ENCODE assay signal across 12 mouse cellular contexts in the genomic region with DNA sequence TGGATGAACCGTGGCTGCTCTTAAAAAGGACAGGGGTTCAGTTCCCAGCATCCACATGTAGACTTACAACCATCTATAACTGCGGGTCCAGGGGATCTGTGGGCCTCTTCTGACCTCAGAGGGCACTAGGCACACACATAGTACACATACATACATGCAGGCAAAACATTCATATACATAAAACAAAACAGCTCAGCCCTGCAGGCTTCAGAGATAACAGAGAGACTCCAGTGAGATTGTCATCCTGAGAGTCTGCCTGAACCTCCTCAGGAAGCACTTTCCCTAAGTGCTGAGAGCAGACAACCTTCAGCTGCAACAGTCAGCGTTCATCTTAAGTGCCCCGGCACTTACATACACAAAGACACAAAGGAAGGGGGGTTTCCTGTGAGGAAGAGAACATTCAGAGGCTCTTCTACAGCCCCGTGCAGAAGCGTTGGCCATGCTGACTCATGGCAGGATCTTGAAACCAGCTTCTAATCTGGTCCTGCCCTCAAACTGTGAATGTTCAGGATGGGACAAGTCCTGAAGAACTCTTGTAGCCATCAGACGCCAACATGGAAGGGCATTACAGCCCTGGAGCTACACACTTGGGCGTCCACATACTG. TPM values are rescaled to one million over a fixed set of nuclear protein-coding genes. Genes with fewer than 3 reads are reported as not detected.
DNase-seq lines count a peak whose midpoint lies in the region; ATAC-seq and TF ChIP-seq lines count a peak whose summit lies in the region.
"Had no signal": no experiment of that assay in that cellular context is flagged by ENCODE, and none has a peak within 500 bp of the region (broad histone marks: within the 10 kb centered on the region; RNA-seq: fewer than 3 reads in every experiment).

No protein-coding gene starts in this region.

- no peaks in the 10 kb centered on the region for H3K27me3 ChIP-seq in heart, embryonic 10.5 days (ENCODE audit: insufficient read depth, poor library complexity, severe bottlenecking)
- no peaks in the 10 kb centered on the region; the same call in 1 of the 2 replicates for H3K27me3 ChIP-seq in cerebellum, adult 2 months (ENCODE audit: control insufficient read depth, insufficient read depth, low read length)
- H3K27me3 ChIP-seq: embryonic facial prominence, embryonic 13.5 days had no signal

- 0 out of 2 replicates have a peak overlapping the region, but pooled peaks have one; percentile 36 for H3K27ac ChIP-seq in heart, embryonic 10.5 days
- no peak overlapping the region for H3K27ac ChIP-seq in cerebellum, adult 2 months (ENCODE audit: insufficient read depth, low read length)
- H3K27ac ChIP-seq: embryonic facial prominence, embryonic 13.5 days had no signal

- H3K36me3 ChIP-seq in heart, embryonic 10.5 days, result no peaks in the 10 kb centered on the region
- H3K36me3 ChIP-seq: embryonic facial prominence, embryonic 13.5 days had no signal

- no peak for TF ChIP-seq POLR2A in cerebellum, adult 2 months (IDR thresholded peaks at IDR 0.05; ENCODE audit: borderline replicate concordance, insufficient read depth, low read length)

- no peak for DNase-seq in heart, embryonic 10.5 days (ENCODE audit: low spot score)
- no peak for DNase-seq in heart, postnatal 14 days
- DNase-seq in 416B (ENCODE audit: low read depth) (peak; percentile 86), adipocyte (ENCODE audit: low spot score) (no peak)
- no peak for DNase-seq in cerebellum, adult 2 months
- DNase-seq in adrenal gland, postnatal 10 days, result no peak

- peaks cover 15% of the 10 kb centered on the region for H3K4me1 ChIP-seq in heart, embryonic 10.5 days
- no peaks in the 10 kb centered on the region for H3K4me1 ChIP-seq in cerebellum, adult 2 months (ENCODE audit: control insufficient read depth, insufficient read depth, low read length)

- no peaks in the 10 kb centered on the region for H3K9me3 ChIP-seq in heart, embryonic 10.5 days
- H3K9me3 ChIP-seq: embryonic facial prominence, embryonic 13.5 days had no signal

- intact Hi-C loops in heart, postnatal 14 days (cut with DNase I), result no loop called here

- TF ChIP-seq CTCF in cerebellum, adult 2 months (IDR thresholded peaks at IDR 0.05; ENCODE audit: borderline replicate concordance, insufficient read depth, low read depth, low read length), result no peak

- 0 out of 2 replicates have a peak overlapping the region, but pooled peaks have one; percentile 12 for H3K4me3 ChIP-seq in heart, embryonic 10.5 days
- H3K4me3 ChIP-seq in cerebellum, adult 2 months (replicated peaks; ENCODE audit: insufficient read depth, low read depth, low read length), result no peak overlapping the region
- H3K4me3 ChIP-seq: embryonic facial prominence, embryonic 13.5 days had no signal

- ATAC-seq in granulocyte monocyte progenitor cell, adult 5-6 weeks (replicated peaks; ENCODE audit: poor library complexity, severe bottlenecking), result peak; percentile 60
- peak; percentile 48 for ATAC-seq in megakaryocyte-erythroid progenitor cell, adult 5-6 weeks (replicated peaks; ENCODE audit: low FRiP score, low TSS enrichment, poor library complexity, severe bottlenecking)
- ATAC-seq: intestine, postnatal 0 days had no signal

- WGBS in heart, embryonic 10.5 days, result 37% methylated on average over 8 of the region's 8 CpGs
- WGBS in cerebellum, adult 2 months, result 82% methylated on average over 8 of the region's 8 CpGs

RNA-seq across cellular contexts. Expression of a gene that starts 27.5 kb away (rescaled TPM):
- 29.6 and 37.0 TPM in 2 replicates for polyA plus RNA-seq in heart, embryonic 10.5 days (2016; fragmentation: Nextera tagmentation; extraction: Ambion mirVana)
- 10 to 100 TPM; 86.4 to 94.7 TPM for total RNA-seq in heart, postnatal 14 days (2021)
- 36.6 and 48.8 TPM in 2 replicates for total RNA-seq in granulocyte monocyte progenitor cell, adult 5-6 weeks (2014; fragmentation: Nextera tagmentation)
- total RNA-seq in granulocyte monocyte progenitor cell, adult 5-6 weeks (2017), result 41.3 and 45.8 TPM in 2 replicates
- 17.3 and 20.6 TPM in 2 replicates for total RNA-seq in megakaryocyte-erythroid progenitor cell, adult 5-6 weeks (2014; fragmentation: Nextera tagmentation)
- total RNA-seq in megakaryocyte-erythroid progenitor cell, adult 5-6 weeks (2017), result 23.1 and 29.0 TPM in 2 replicates
- polyA plus RNA-seq in cerebellum, adult 2 months (2012; rRNA removed), result 9.1 and 10.4 TPM in 2 replicates
- 10 to 100 TPM; 75.4 to 78.8 TPM for total RNA-seq in adrenal gland, postnatal 10 days (2021)

RNA-seq across cellular contexts. Expression of a gene that starts 41.9 kb away (rescaled TPM):
- not detected in 2 replicates for polyA plus RNA-seq in heart, embryonic 10.5 days (2016; fragmentation: Nextera tagmentation; extraction: Ambion mirVana)
- not detected for total RNA-seq in heart, postnatal 14 days (2021)
- not detected in 2 replicates for total RNA-seq in granulocyte monocyte progenitor cell, adult 5-6 weeks (2014; fragmentation: Nextera tagmentation)
- total RNA-seq in granulocyte monocyte progenitor cell, adult 5-6 weeks (2017), result not detected in 2 replicates
- total RNA-seq in megakaryocyte-erythroid progenitor cell, adult 5-6 weeks (2014; fragmentation: Nextera tagmentation), result 7.6 TPM in 1 of 2 replicates, not detected in the other
- total RNA-seq in megakaryocyte-erythroid progenitor cell, adult 5-6 weeks (2017), result not detected in 2 replicates
- not detected in 2 replicates for polyA plus RNA-seq in cerebellum, adult 2 months (2012; rRNA removed)
- not detected for total RNA-seq in adrenal gland, postnatal 10 days (2021)
- total RNA-seq: left cerebral cortex, adult 8-10 months had no signal
- polyA plus RNA-seq: embryonic facial prominence, embryonic 13.5 days; intestine, postnatal 0 days; spleen, adult 2 months had no signal

RNA-seq across cellular contexts. Expression of a gene that starts 51.6 kb away (rescaled TPM):
- polyA plus RNA-seq in heart, embryonic 10.5 days (2016; fragmentation: Nextera tagmentation; extraction: Ambion mirVana), result 43.2 and 43.9 TPM in 2 replicates
- total RNA-seq in heart, postnatal 14 days (2021), result 10 to 100 TPM; 36.6 to 42.0 TPM
- total RNA-seq in granulocyte monocyte progenitor cell, adult 5-6 weeks (2014; fragmentation: Nextera tagmentation), result 32.3 and 42.5 TPM in 2 replicates
- 33.3 and 35.6 TPM in 2 replicates for total RNA-seq in granulocyte monocyte progenitor cell, adult 5-6 weeks (2017)
- 16.3 and 19.6 TPM in 2 replicates for total RNA-seq in megakaryocyte-erythroid progenitor cell, adult 5-6 weeks (2014; fragmentation: Nextera tagmentation)
- 22.2 and 22.7 TPM in 2 replicates for total RNA-seq in megakaryocyte-erythroid progenitor cell, adult 5-6 weeks (2017)
- 31.7 and 32.2 TPM in 2 replicates for polyA plus RNA-seq in cerebellum, adult 2 months (2012; rRNA removed)
- 10 to 100 TPM; 71.2 to 85.3 TPM for total RNA-seq in adrenal gland, postnatal 10 days (2021)
